Mouse (Mus musculus) megakaryocyte-erythroid progenitor cell, adult 5-6 weeks (primary cell): Measurements from ENCODE around the gene Actr8. TPM values are rescaled to one million over a fixed set of nuclear protein-coding genes. Genes with fewer than 3 reads are reported as not detected.

Experiments
- ATAC-seq: replicated peaks from 2 replicates; pipeline ENCODE4 v1.8.0; 2016; ENCODE audit warnings: mild to moderate bottlenecking, inconsistent platforms; ENCODE audit not compliant: severe bottlenecking, poor library complexity, low FRiP score, low TSS enrichment
- total RNA-seq, 2 experiments: library from RNA; stranded (forward) in 1 of 2; stranded (reverse) in 1 of 2; fragments of 200-1000, 215-1000 nt in 1 of 2; fragments of >200 nt in 1 of 2; fragmentation: Nextera tagmentation in 1 of 2; gene quantifications; 2 replicates each; pipeline ENCODE4 v1.2.3; 2014 to 2017

Actr8 gene
- total RNA-seq, 2 experiments from 2014 or later, result 24.0 to 29.2 TPM

- ATAC-seq, result no peak
Measured at GRCm38 (mm10) chr14:29987739-29988138, 9.6 kb downstream of the Actr8 start.

GRCm38 (mm10) chr14:29988337-29988736, 10.2 kb downstream of the Actr8 start:
- ATAC-seq, result no peak

GRCm38 (mm10) chr14:29994976-29995375, 16.8 kb downstream of the Actr8 start:
- ATAC-seq, result no peak

- ATAC-seq, result no peak
Measured at GRCm38 (mm10) chr14:29996000-29996751, 18.0 kb downstream of the Actr8 start.

GRCm38 (mm10) chr14:29997345-29997744, 19.2 kb downstream of the Actr8 start:
- ATAC-seq, result no peak

- no peak for ATAC-seq
Measured at GRCm38 (mm10) chr14:29998747-29999474, 20.8 kb downstream of the Actr8 start.

- ATAC-seq, result no peak
Measured at GRCm38 (mm10) chr14:29999475-29999811, 21.3 kb downstream of the Actr8 start.

GRCm38 (mm10) chr14:30008733-30009575, 30.8 kb downstream of the Actr8 start, which contains the start of the genes Il17rb and Chdh:
TSS of gene Il17rb (minus strand) at chr14:30008896.
TSS of gene Chdh (plus strand) at chr14:30009023.
- ATAC-seq, result peak; percentile 87

GRCm38 (mm10) chr14:30009864-30010560, 31.9 kb downstream of the Actr8 start:
- ATAC-seq, result no peak

GRCm38 (mm10) chr14:30011886-30012560, 33.9 kb downstream of the Actr8 start:
- no peak for ATAC-seq

GRCm38 (mm10) chr14:30014487-30014886, 36.4 kb downstream of the Actr8 start:
- no peak for ATAC-seq

GRCm38 (mm10) chr14:30015008-30015407, 36.9 kb downstream of the Actr8 start:
- no peak for ATAC-seq

GRCm38 (mm10) chr14:30016666-30017065, 38.5 kb downstream of the Actr8 start:
- no peak for ATAC-seq

GRCm38 (mm10) chr14:30017794-30018462, 39.8 kb downstream of the Actr8 start:
- ATAC-seq, result no peak

GRCm38 (mm10) chr14:30018463-30018801, 40.3 kb downstream of the Actr8 start:
- no peak for ATAC-seq

- no peak for ATAC-seq
Measured at GRCm38 (mm10) chr14:30018846-30019245, 40.7 kb downstream of the Actr8 start.

- ATAC-seq, result no peak
Measured at GRCm38 (mm10) chr14:30019375-30019774, 41.2 kb downstream of the Actr8 start.

GRCm38 (mm10) chr14:30019792-30020575, 41.8 kb downstream of the Actr8 start:
- ATAC-seq, result no peak
